Mouse (Mus musculus): ENCODE results near the gene Adgrg3. TPM values are rescaled to one million over a fixed set of nuclear protein-coding genes. Genes with fewer than 3 reads are reported as not detected.
A peak's percentile ranks its signal among the peaks of the same experiment; 100 is the strongest.

The Adgrg3 gene
- polyA plus RNA-seq, 1 experiment from 2014 or later = 2.6 TPM

DNA sequence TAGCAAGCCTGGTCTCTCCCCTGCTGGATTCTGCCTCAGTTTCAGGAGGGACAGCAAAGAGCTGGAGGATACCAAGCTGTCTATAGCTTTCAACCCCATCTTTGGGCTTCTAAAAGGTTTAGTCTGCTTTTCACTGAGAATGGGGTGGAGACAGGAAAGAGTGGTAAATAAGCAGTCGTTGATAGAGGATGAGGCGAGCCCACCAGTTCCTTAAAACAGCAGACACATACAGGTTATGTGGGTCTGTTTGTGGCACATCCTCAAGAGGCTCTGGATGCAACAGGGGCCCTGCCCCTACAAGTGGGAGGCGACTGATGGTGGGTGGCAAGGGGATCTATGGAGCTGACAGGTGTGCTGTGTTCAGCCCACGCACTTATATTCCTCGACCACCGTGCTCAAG, 41.2 kb downstream of the Adgrg3 start:
- H3K36me3 ChIP-seq = no peaks in the 10 kb centered on the region
- ATAC-seq (replicated peaks; ENCODE audit: insufficient number of reproducible peaks, insufficient read depth, low FRiP score, low read depth) = no peak
- WGBS = 68% methylated on average over 6 of the region's 6 CpGs
- H3K27me3 ChIP-seq = no peaks in the 10 kb centered on the region
- peaks cover 7% of the 10 kb centered on the region for H3K4me1 ChIP-seq (replicated peaks)
- H3K4me2 ChIP-seq = no peak overlapping the region
- no peak overlapping the region for H3K4me3 ChIP-seq
- H3K9ac ChIP-seq = no peak overlapping the region
- no peak overlapping the region for H3K27ac ChIP-seq
- H3K9me3 ChIP-seq (replicated peaks) = no peaks in the 10 kb centered on the region

GRCm38 (mm10) chr8:95059812-95060533, 42.5 kb downstream of the Adgrg3 start:
- H3K36me3 ChIP-seq = no peaks in the 10 kb centered on the region
- no peak for ATAC-seq (replicated peaks; ENCODE audit: insufficient number of reproducible peaks, insufficient read depth, low FRiP score, low read depth)
- no peaks in the 10 kb centered on the region for H3K27me3 ChIP-seq
- no peak overlapping the region for H3K4me3 ChIP-seq
- H3K4me1 ChIP-seq (replicated peaks) = peaks cover 7% of the 10 kb centered on the region
- no peak overlapping the region for H3K4me2 ChIP-seq
- no peak overlapping the region for H3K9ac ChIP-seq
- no peaks in the 10 kb centered on the region for H3K9me3 ChIP-seq (replicated peaks)
- 39% methylated on average over 6 of the region's 6 CpGs for WGBS
- peak overlapping the region; percentile 33 for H3K27ac ChIP-seq

GRCm38 (mm10) chr8:95064531-95064930, 47.0 kb downstream of the Adgrg3 start:
- no peaks in the 10 kb centered on the region for H3K36me3 ChIP-seq
- H3K4me1 ChIP-seq (replicated peaks) = peaks cover 3% of the 10 kb centered on the region
- WGBS = 79% methylated on average over 2 of the region's 2 CpGs
- no peak overlapping the region for H3K4me2 ChIP-seq
- H3K4me3 ChIP-seq = no peak overlapping the region
- H3K9me3 ChIP-seq (replicated peaks) = no peaks in the 10 kb centered on the region
- no peak overlapping the region for H3K27ac ChIP-seq
- no peaks in the 10 kb centered on the region for H3K27me3 ChIP-seq
- no peak for ATAC-seq (replicated peaks; ENCODE audit: insufficient number of reproducible peaks, insufficient read depth, low FRiP score, low read depth)
- no peak overlapping the region for H3K9ac ChIP-seq

DNA sequence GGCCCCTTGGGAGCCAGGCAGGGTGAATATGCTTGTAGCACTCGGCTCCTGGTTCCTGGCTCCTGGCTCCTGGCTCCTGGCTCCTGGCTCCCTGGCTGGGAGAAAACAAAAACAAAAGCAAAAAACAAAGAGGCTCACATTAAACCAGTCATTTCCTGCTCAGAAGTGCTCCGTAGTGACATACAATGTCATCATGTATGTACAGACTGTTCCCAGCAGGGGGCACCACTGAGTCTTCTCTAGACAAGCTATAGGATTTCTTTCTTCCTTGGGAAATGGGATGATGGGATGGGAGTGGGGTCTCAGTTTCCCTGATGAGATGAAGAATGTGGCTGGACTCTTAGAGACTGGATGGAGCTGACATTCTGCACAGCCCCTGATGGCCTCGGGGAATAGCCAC, 50.1 kb downstream of the Adgrg3 start:
- Histone ChIP-seq H3K9ac (no peak overlapping the region), H3K9me3 (replicated peaks) (no peaks in the 10 kb centered on the region), H3K36me3 (no peaks in the 10 kb centered on the region), H3K4me3 (no peak overlapping the region), H3K27me3 (no peaks in the 10 kb centered on the region), H3K27ac (no peak overlapping the region), H3K4me1 (replicated peaks) (no peaks in the 10 kb centered on the region), H3K4me2 (no peak overlapping the region)
- no peak for ATAC-seq (replicated peaks; ENCODE audit: insufficient number of reproducible peaks, insufficient read depth, low FRiP score, low read depth)
- 52% methylated on average over 3 of the region's 3 CpGs for WGBS

DNA sequence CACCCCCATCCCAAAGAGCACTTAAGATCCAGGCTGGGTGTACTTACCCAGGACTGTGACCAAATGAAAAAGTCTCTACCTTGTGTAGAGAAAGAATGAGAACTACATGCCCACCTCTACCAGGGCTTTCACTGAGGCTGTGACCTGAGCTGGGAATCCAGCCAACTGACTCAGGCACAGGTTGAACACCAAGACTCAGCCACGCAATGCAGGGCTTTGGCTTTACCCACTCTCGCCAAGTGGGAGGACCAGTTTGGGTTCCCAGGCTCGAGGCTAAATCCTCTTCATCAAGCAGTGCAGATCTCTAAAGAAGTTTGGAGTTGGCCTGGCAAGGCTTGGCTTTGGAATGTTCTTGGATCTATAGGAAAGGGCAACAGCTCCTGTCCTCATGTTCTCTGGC, 58.0 kb downstream of the Adgrg3 start:
- 75% methylated on average over 3 of the region's 3 CpGs for WGBS
- Histone ChIP-seq H3K9ac (no peak overlapping the region), H3K36me3 (no peaks in the 10 kb centered on the region), H3K9me3 (replicated peaks) (no peaks in the 10 kb centered on the region), H3K27ac (no peak overlapping the region), H3K27me3 (no peaks in the 10 kb centered on the region), H3K4me1 (replicated peaks) (no peaks in the 10 kb centered on the region; the same call in 1 of the 2 replicates), H3K4me3 (no peak overlapping the region), H3K4me2 (no peak overlapping the region)
- ATAC-seq (replicated peaks; ENCODE audit: insufficient number of reproducible peaks, insufficient read depth, low FRiP score, low read depth) = no peak

GRCm38 (mm10) chr8:95076151-95076550, 58.7 kb downstream of the Adgrg3 start:
- Histone ChIP-seq H3K4me2 (no peak overlapping the region), H3K27ac (no peak overlapping the region), H3K9me3 (replicated peaks) (no peaks in the 10 kb centered on the region), H3K4me3 (no peak overlapping the region), H3K4me1 (replicated peaks) (no peaks in the 10 kb centered on the region; the same call in 1 of the 2 replicates), H3K27me3 (no peaks in the 10 kb centered on the region), H3K9ac (no peak overlapping the region), H3K36me3 (no peaks in the 10 kb centered on the region)
- ATAC-seq (replicated peaks; ENCODE audit: insufficient number of reproducible peaks, insufficient read depth, low FRiP score, low read depth) = no peak
- WGBS = 75% methylated on average over 17 of the region's 17 CpGs

DNA sequence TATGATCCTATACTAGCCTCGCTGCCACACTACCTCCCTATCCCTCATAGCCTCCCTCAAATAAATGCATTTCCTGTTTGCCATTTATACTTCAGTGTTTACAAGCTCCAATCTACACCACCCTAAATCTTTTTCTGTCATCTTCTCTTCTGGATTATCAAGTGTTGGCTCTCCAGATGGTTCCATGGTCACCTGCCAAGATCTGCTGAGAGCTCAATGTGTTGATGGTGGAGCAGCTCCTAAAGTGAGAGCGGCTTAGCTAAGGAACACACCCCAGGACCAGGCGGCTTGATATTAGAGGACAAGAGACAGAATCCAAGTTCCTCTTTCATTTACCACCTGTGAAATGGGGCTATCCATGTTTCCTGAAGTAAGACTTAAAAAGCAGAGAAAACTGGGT, 60.6 kb downstream of the Adgrg3 start:
- H3K4me1 ChIP-seq (replicated peaks) = peaks cover 12% of the 10 kb centered on the region
- H3K27me3 ChIP-seq = no peaks in the 10 kb centered on the region
- H3K4me2 ChIP-seq = no peak overlapping the region
- no peak for ATAC-seq (replicated peaks; ENCODE audit: insufficient number of reproducible peaks, insufficient read depth, low FRiP score, low read depth)
- H3K4me3 ChIP-seq = no peak overlapping the region
- no peaks in the 10 kb centered on the region for H3K9me3 ChIP-seq (replicated peaks)
- H3K9ac ChIP-seq = no peak overlapping the region
- H3K27ac ChIP-seq = no peak overlapping the region
- peaks cover 6% of the 10 kb centered on the region; the same call in 1 of the 2 replicates for H3K36me3 ChIP-seq
- WGBS = 73% methylated on average over 3 of the region's 3 CpGs

- 81% methylated on average over 4 of the region's 4 CpGs for WGBS
- Histone ChIP-seq H3K9ac (no peak overlapping the region), H3K9me3 (replicated peaks) (no peaks in the 10 kb centered on the region), H3K36me3 (peaks cover 6% of the 10 kb centered on the region; the same call in 1 of the 2 replicates), H3K4me3 (no peak overlapping the region), H3K27ac (no peak overlapping the region), H3K4me2 (no peak overlapping the region), H3K4me1 (replicated peaks) (peaks cover 12% of the 10 kb centered on the region), H3K27me3 (no peaks in the 10 kb centered on the region)
- no peak for ATAC-seq (replicated peaks; ENCODE audit: insufficient number of reproducible peaks, insufficient read depth, low FRiP score, low read depth)
Measured at GRCm38 (mm10) chr8:95079305-95079704, 61.8 kb downstream of the Adgrg3 start.

DNA sequence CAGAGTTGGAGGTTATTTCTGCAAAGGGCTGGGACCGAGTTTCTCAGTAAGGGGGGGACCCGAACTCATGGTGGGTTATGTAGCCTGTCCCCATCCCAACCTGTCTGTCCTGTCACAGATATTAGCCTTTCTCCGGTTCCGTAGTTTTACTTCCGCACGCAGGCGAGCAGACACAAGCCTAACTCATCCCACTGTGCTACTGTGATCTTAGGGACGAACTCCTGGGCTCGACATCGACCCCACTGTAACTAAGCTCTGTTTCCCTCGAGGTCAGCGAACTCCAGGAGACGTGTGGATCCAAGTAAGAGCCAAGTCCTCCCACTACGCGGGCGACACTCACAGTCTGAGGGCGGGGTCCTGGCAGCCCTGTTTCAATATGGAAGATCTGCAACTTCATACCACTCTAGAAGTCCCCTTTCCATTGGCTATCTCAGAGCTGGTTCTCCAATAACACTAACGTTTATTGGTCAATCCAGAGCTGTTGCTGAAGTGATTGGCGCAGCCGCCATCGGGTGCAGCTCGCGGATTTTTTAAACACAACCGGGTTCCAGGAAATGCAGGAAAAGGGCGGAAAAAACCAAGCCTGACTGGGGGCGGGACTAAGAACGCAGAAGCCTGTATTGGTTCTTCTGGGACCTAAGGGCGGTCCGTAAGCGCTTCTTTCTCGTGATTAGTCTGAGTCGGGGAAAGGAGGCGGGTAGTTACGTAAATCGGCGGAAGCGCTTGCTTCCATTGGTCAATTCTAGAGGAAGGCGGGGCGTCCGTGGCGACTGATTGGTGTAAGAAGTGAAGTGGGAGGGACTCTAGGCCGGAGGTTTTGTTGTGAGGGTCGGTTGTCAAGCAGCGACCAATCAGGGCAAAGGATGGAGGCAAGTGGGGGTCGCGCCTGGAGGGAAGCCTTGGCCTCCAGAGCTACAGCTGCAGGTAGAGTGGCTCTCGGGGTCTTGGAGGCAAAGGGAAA, 63.2 kb downstream of the Adgrg3 start, which contains the start of gene Katnb1:
TSS of gene Katnb1 (plus strand) at position 806 of the 961 bp plus-strand sequence.
- Histone ChIP-seq H3K36me3 (peaks cover 6% of the 10 kb centered on the region; the same call in 1 of the 2 replicates), H3K9ac (peak within 1 kb of the TSS; percentile 73), H3K4me3 (peak within 1 kb of the TSS; percentile 90), H3K9me3 (replicated peaks) (no peaks in the 10 kb centered on the region), H3K4me2 (peak within 1 kb of the TSS; percentile 93), H3K27me3 (no peaks in the 10 kb centered on the region), H3K4me1 (replicated peaks) (peaks cover 12% of the 10 kb centered on the region), H3K27ac (peak within 1 kb of the TSS; percentile 80)
- under 1% methylated on average over 47 of the region's 47 CpGs for WGBS
- peak; percentile 95 for ATAC-seq (replicated peaks; ENCODE audit: insufficient number of reproducible peaks, insufficient read depth, low FRiP score, low read depth)

- H3K4me3 ChIP-seq = peak overlapping the region; percentile 90
- no peak for ATAC-seq (replicated peaks; ENCODE audit: insufficient number of reproducible peaks, insufficient read depth, low FRiP score, low read depth)
- peaks cover 12% of the 10 kb centered on the region for H3K4me1 ChIP-seq (replicated peaks)
- no peaks in the 10 kb centered on the region for H3K27me3 ChIP-seq
- peak overlapping the region; percentile 73 for H3K9ac ChIP-seq
- 5% methylated on average over 11 of the region's 11 CpGs for WGBS
- no peaks in the 10 kb centered on the region for H3K9me3 ChIP-seq (replicated peaks)
- peak overlapping the region; percentile 70 for H3K27ac ChIP-seq
- H3K4me2 ChIP-seq = peak overlapping the region; percentile 93
- peaks cover 8% of the 10 kb centered on the region; the same call in 1 of the 2 replicates for H3K36me3 ChIP-seq
Measured at GRCm38 (mm10) chr8:95081650-95082049, 64.2 kb downstream of the Adgrg3 start.

- Histone ChIP-seq H3K9me3 (replicated peaks) (no peaks in the 10 kb centered on the region), H3K36me3 (peaks cover 13% of the 10 kb centered on the region; the same call in 1 of the 2 replicates), H3K27me3 (no peaks in the 10 kb centered on the region), H3K27ac (no peak overlapping the region), H3K4me3 (no peak overlapping the region), H3K4me2 (no peak overlapping the region), H3K4me1 (replicated peaks) (peaks cover 12% of the 10 kb centered on the region), H3K9ac (no peak overlapping the region)
- 86% methylated on average over 4 of the region's 4 CpGs for WGBS
- ATAC-seq (replicated peaks; ENCODE audit: insufficient number of reproducible peaks, insufficient read depth, low FRiP score, low read depth) = no peak
Measured at GRCm38 (mm10) chr8:95084261-95084660, 66.8 kb downstream of the Adgrg3 start.
